Mouse (Mus musculus) cerebellum, postnatal 36 days (tissue): Measurements from ENCODE around the gene Tarsl2.

Experiments used
- DNase-seq, 2 experiments: peaks; one replicate each; pipeline ENCODE4 v3.0.0; 2021 to 2022; ENCODE audit warnings: mixed read lengths in 2 of 2

Gene Tarsl2

GRCm38 (mm10) chr7:65657490-65658120, 12.9 kb downstream of the Tarsl2 start:
- no peak for DNase-seq

- no peak for DNase-seq
Observed at GRCm38 (mm10) chr7:65663225-65663790, 18.6 kb downstream of the Tarsl2 start.

DNA sequence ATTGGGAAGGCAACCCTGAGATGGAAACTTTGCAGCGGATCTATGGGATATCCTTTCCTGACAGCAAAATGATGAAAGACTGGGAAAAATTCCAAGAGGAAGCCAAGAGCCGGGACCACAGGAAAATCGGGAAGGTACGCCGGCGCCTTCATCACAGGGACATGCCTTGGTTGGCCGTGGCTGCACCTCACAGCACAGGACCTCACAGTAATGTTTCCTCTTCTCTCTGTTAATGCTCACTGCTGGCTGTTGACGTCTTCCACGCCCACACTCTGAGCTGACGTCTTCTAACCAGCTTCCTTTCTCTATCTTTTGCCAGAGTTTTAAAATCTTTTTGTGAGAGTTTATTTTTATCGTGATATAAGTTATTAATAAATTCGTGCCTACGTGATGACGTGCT, 19.2 kb downstream of the Tarsl2 start:
- DNase-seq, result no peak

DNA sequence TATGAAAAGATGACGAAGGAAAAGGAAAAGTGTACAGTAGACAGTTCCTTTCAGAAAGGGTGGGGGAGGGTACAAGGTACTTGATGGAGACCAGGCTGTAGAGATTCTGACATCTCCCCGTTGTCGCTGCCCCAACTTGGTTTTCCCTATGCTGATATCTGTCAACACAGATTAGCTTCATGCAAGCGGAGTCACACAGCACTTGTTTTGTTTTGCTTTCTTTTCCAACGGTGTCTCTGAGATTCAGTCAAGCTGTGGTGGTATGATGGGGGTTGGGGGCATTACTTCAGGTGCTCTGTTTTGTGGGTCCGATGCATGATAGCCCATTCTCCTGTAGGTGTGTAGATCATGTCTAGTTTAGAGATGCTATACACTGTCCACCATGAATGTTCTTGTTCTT, 22.8 kb downstream of the Tarsl2 start:
- no peak for DNase-seq

DNA sequence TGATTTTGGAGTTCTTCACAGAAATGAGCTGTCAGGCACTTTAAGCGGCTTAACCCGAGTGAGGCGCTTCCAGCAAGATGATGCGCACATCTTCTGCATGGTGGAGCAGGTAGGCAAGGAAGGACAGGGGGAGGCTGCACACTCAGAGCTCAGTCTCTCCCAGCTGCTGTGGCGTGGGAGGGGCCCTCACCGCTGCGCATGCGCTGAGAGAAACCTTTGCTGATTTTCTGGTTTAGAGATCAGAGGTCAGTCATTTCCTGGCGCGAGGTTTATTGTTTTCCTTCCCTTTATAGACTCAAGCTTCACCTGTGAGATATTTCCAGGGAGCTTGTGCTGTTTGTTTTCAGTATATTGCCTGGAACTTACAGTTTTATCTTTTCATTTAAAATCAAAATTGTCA, 33.4 kb downstream of the Tarsl2 start:
- DNase-seq, result no peak

- no peak for DNase-seq
Observed at GRCm38 (mm10) chr7:65678900-65679595, 34.4 kb downstream of the Tarsl2 start.

DNA sequence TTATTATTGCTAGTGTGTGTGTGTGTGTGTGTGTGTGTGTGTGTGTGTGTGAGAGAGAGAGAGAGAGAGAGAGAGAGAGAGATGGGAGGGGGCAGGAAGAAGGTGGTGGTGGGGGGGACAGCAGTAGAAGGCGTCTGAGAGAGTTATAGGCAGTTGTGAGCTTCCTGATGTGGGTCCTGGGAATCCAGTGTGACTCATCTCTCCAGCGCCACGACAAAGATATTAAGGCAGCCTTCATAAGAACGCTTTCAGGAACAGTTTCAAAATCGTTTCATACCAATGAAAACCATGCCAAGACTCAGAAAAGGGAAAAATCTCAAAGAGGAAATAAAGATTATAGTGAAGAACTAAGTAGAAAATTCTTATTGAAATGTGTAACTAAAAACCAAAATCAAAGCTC, 36.5 kb downstream of the Tarsl2 start:
- DNase-seq, result no peak

DNA sequence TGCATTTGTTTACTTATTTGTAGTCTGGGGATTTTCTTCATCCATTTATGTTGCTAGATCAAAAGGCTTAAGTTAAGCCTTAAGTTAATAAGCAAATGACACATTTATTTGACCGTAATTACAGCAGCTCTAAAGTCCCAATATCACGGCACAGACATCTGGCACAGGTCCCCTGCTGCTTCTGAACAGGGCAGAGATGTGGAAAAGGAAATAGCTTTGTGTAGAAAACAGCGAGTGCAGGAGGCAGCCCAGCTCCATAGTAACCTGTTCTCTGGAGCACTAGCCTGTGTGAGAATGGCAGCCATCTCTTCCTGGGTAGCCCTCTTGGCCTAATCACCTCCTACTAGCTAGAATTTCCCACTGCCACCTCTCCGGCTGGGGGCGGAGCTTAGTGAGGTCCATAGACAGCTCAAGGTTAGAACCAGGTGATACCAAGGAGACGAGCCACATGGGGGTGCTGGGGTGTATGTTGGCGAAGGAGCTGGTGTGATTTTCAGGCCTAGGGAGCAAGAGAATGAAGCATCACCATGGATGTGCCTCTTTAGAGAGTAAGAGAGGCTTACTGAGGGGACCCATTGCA, 39.6 kb downstream of the Tarsl2 start:
- DNase-seq, result no peak

GRCm38 (mm10) chr7:65686664-65687063, 42.0 kb downstream of the Tarsl2 start:
- DNase-seq, result no peak

- DNase-seq, result no peak
Observed at GRCm38 (mm10) chr7:65690869-65691268, 46.2 kb downstream of the Tarsl2 start, which contains the start of gene Tm2d3. Gene Tm2d3, plus strand, starts transcription at chr7:65691169.

DNA sequence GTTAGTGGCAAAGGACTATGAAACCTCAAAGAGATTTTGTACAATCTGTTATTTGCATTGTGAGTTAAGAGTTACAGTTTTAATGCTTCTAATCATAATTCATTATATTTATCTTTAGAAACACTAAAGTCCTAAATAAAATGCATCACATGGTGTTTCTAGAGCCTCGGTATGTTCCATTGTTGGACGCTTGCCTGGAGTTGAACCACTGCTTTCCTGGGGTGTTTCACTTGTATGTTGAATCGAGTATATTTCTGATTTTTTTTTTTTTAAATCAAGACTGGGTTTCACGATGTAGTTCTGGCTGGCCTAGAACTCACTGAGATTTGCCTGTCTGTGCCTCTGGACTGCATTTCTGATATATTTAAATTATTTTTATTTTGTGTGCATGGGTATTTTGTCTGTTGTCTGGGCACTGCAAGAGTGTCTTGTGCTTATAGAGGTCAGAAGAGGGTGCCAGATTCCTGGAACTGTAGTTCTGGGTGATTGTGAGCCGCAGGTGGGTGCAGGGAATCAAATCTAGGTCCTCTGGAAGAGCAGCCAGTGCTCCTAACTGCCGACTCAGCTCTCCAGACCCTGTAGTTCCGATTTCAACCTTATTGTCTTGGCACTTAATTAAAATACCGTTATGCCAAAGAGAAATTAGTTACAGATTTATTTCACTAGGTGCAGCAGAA, 47.4 kb downstream of the Tarsl2 start:
- DNase-seq, result no peak

- peak in 1 of 2 experiments; percentile 25 for DNase-seq
Observed at GRCm38 (mm10) chr7:65692883-65693282, 48.2 kb downstream of the Tarsl2 start.

DNA sequence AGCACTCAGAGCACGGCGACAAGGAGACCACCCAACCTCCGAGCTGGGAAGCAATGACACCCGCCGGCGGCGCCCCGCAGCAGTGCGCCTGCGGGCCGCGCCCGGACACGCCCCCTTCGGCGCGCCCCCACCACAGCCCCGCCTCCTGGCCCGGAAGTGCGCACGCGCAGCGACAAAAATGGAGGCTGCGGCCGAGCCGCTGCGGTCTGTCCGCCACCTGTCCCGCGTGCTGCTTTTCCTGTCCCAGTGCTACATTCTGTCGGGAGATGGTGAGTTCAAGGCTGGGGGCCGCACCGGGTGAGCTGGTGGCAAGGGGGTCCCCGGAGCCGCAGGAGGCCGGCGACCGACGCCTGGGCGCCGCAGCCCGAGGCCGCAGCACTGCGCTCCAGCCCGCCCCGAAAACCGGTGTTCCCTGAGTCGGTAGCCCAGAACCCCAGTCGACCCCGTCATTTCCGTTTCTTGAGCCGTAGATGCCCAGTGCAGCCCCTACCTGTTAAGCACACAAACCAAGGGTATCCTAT, 48.7 kb downstream of the Tarsl2 start:
- DNase-seq, result peak; percentile 87 to 89

- DNase-seq, result peak in 1 of 2 experiments; percentile 14
Observed at GRCm38 (mm10) chr7:65696450-65696849, 51.8 kb downstream of the Tarsl2 start.

GRCm38 (mm10) chr7:65702076-65702475, 57.4 kb downstream of the Tarsl2 start:
- DNase-seq, result no peak

DNA sequence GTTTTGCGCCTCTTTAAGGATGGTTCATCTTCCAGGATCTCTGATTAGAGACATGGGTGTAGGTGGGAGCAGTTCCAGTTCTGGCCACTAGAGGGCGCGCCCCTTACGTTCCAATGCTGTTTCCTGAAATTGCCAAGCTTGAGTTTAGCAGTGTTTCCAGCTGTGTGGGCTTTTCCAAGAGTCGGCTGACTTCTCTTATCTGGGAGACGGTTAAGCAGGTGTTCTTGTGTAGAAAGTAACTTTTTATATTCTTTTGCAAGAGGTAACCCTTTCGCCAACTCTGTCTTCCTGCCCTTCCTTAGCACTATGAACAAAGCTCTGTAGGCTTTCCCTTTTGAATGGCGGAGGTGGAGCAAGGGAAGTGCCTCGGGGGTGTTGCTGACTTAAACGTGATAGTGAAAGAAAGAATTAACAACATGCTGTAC, 60.1 kb downstream of the Tarsl2 start:
- peak; percentile 76 to 82 for DNase-seq

- DNase-seq, result no peak
Observed at GRCm38 (mm10) chr7:65708506-65708905, 63.8 kb downstream of the Tarsl2 start.

- DNase-seq, result no peak
Observed at GRCm38 (mm10) chr7:65710301-65710700, 65.6 kb downstream of the Tarsl2 start.

GRCm38 (mm10) chr7:65713782-65714181, 69.1 kb downstream of the Tarsl2 start:
- no peak for DNase-seq

- DNase-seq, result no peak
Observed at GRCm38 (mm10) chr7:65714304-65714703, 69.6 kb downstream of the Tarsl2 start.

- no peak for DNase-seq
Observed at GRCm38 (mm10) chr7:65734024-65734423, 89.3 kb downstream of the Tarsl2 start.

GRCm38 (mm10) chr7:65735261-65735660, 90.6 kb downstream of the Tarsl2 start:
- DNase-seq, result no peak
